Mouse (Mus musculus) CD4-positive naive resting alpha-beta T cell, adult 76 days (primary cell): ENCODE data around the gene Alyref. TPM values are rescaled to one million over a fixed set of nuclear protein-coding genes. Genes with fewer than 3 reads are reported as not detected.

Experiments
- total RNA-seq: library from RNA; stranded (reverse); gene quantifications from one replicate; pipeline ENCODE4 v1.2.4, GENCODE M21; 2023

Gene Alyref
- 104 TPM for total RNA-seq

GRCm38 (mm10) chr11:120598283-120598989 is at the start of gene Alyref, which contains the start of gene Anapc11:
Alyref (minus strand) TSS chr11:120598365.
Anapc11 (plus strand) TSS chr11:120598421.

GRCm38 (mm10) chr11:120643601-120643987 is 45.4 kb upstream of the Alyref start, which contains the start of gene Pycr1:
Pycr1 (minus strand) TSS chr11:120643769.

GRCm38 (mm10) chr11:120633520-120634343 is 35.6 kb upstream of the Alyref start, which contains the start of gene Mafg:
Mafg (minus strand) TSS chr11:120633600.

DNA sequence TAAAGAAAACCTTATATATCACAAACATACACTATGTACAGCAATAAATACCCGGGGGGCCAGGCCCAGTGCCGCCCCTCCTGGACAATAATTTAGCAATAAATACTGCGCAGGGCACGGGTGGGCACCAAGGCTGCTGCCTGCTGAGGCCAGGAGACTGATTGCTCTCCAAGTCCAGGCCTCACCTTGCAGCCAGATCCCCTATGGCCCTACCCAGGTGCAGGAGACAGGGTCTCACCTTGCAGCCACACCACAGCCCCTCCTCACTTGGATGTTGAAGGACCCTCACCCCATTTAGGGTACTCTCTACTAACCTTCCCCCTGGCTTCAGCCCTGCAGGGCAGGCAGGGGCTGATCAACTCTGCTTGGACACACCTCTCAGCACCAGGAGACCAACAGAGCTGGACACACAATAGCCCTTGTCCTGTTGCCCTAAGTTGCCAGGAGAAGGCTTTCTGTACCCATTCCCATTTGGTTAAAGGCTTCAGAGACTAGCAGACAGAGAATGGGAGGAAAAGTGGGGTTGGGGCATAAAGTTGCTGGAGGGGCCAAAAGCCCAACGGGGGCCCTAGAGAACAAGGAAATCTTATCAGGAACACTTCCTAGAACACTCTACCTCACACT is 27.1 kb upstream of the Alyref start, which contains the start of gene Sirt7:
Gene Sirt7 (minus strand): TSS at position 89 of the 624 bp plus-strand sequence.

GRCm38 (mm10) chr11:120617519-120618112 is 19.5 kb upstream of the Alyref start, which contains the start of gene Pcyt2:
Pcyt2 (minus strand) TSS chr11:120617936.

GRCm38 (mm10) chr11:120608241-120609034 is 10.3 kb upstream of the Alyref start, which contains the start of gene Npb:
Npb (plus strand) TSS chr11:120608477.

GRCm38 (mm10) chr11:120581490-120582267 is 16.5 kb downstream of the Alyref start, which contains the start of gene Arhgdia:
Arhgdia (minus strand) TSS chr11:120581624.

GRCm38 (mm10) chr11:120572752-120573584 is 25.2 kb downstream of the Alyref start, which contains the start of gene P4hb:
P4hb (minus strand) TSS chr11:120573253.

DNA sequence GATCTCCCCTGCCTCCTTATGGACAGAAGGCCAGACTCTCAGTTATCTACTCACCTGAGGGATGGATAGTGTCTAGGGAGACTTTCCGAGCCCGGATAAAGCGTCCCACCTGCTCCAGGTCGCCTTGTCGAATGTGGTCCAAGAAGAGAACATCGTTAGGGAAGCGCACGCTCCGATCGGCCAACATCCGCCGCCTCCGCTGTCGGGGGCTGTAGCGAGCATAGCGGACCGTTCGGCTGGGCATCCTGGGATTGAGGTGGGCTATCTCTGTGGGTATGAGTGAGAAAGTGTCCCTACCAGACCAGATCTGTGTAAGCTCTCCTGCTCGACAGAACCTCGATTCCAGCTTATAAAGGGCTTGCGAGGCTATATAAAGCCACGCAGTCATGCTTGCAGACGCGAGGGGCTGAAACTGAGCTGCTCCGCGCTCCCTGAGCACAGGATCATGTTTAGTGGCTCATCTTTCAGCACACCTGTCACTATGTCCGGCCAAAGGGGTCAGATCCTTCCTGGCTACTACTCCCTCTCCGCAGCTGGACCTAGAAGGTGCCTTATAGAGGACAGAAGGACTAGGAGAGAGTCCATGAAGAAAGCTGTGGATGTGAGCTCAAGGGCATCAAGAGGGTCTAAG is 47.2 kb downstream of the Alyref start, which contains the start of gene Ppp1r27:
Gene Ppp1r27 (minus strand): TSS at position 323 of the 631 bp plus-strand sequence.

DNA sequence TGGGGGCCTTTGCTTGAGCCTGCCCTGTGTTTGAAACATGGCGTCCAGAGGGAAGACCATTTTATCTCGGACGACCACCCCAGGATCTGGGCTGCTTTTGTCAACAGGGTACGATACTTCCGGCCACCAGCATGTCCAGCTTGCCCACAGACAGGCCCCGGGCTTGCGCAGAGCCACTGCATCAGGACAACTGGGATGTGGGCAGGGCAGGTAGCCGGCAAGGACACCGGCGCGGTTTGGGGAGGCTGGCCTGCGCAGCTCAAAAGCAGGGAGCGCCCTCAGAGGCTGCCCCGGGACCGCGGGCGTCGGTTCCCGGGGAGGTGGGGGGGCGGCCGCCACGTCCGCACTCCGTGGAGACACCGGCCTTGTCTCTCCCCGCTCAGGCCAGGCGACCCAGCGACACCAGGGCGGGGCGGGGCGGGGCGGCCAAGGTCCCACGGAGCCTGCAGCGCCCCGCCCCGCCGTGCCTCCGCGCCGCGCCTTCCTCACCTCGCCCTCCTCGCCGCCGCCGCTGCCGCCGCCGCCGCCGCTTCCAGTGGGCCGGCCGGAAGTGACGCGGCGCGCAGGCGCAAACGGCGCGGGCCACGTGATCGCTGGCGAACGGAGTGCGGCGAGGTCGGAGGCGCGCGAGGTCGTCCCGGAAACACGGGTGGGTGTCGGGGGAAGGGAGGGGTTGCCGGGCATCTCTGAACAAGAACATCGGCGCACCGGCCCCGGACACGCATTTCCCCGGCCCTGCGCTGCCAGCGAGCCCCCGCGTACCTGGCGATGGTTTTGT is 48.8 kb downstream of the Alyref start, which contains the start of gene Mcrip1:
Gene Mcrip1 (minus strand): TSS at position 560 of the 778 bp plus-strand sequence.

Other genes with a start within 250 kb of the Alyref start
- gene Actg1, start 249.8 kb downstream of the Alyref start, total RNA-seq = 1,148 TPM
- gene Fscn2, start 236.8 kb downstream of the Alyref start, total RNA-seq = 1.1 TPM
- 25.7 TPM for gene Faap100, start 219.6 kb downstream of the Alyref start, total RNA-seq
- gene Nploc4, start 160.7 kb downstream of the Alyref start, total RNA-seq = 58.8 TPM
- 57.3 TPM for gene Tspan10, start 155.7 kb downstream of the Alyref start, total RNA-seq
- 0.67 TPM for gene Pde6g, start 144.9 kb downstream of the Alyref start, total RNA-seq
- gene Oxld1, start 140.3 kb downstream of the Alyref start, total RNA-seq = 3.7 TPM
- 35.0 TPM for gene Ccdc137, start 140.2 kb downstream of the Alyref start, total RNA-seq
- 12.6 TPM for gene Arl16, start 130.8 kb downstream of the Alyref start, total RNA-seq
- 32.6 TPM for gene Mrpl12, start 113.8 kb downstream of the Alyref start, total RNA-seq
- gene Slc25a10, start 106.5 kb downstream of the Alyref start, total RNA-seq = 9.1 TPM
- not detected for gene Gcgr, start 67.7 kb downstream of the Alyref start, total RNA-seq
- gene Mcrip1, start 48.6 kb downstream of the Alyref start, total RNA-seq = 37.9 TPM
- gene Ppp1r27, start 47.2 kb downstream of the Alyref start, total RNA-seq = not detected
- 114 TPM for gene P4hb, start 25.1 kb downstream of the Alyref start, total RNA-seq
- 372 TPM for gene Arhgdia, start 16.7 kb downstream of the Alyref start, total RNA-seq
- 57.5 TPM for gene Anapc11, start 56 bp upstream of the Alyref start, total RNA-seq
- gene Npb, start 10.1 kb upstream of the Alyref start, total RNA-seq = 6.0 TPM
- gene Pcyt2, start 19.6 kb upstream of the Alyref start, total RNA-seq = 152 TPM
- 96.6 TPM for gene Sirt7, start 26.9 kb upstream of the Alyref start, total RNA-seq
- gene Mafg, start 35.2 kb upstream of the Alyref start, total RNA-seq = 53.1 TPM
- 2.8 TPM for gene Pycr1, start 45.4 kb upstream of the Alyref start, total RNA-seq
- not detected for gene Myadml2, start 49.8 kb upstream of the Alyref start, total RNA-seq
- not detected for gene Notum, start 62.8 kb upstream of the Alyref start, total RNA-seq
- gene Aspscr1, start 74.6 kb upstream of the Alyref start, total RNA-seq = 106 TPM
- 18.0 TPM for gene Cenpx, start 115.4 kb upstream of the Alyref start, total RNA-seq
- gene Lrrc45, start 115.6 kb upstream of the Alyref start, total RNA-seq = 31.1 TPM
- gene Rac3, start 123.1 kb upstream of the Alyref start, total RNA-seq = 1.1 TPM
- 3.0 TPM for gene Dcxr, start 128.9 kb upstream of the Alyref start, total RNA-seq
- not detected for gene Cbr2, start 133.7 kb upstream of the Alyref start, total RNA-seq
- 22.0 TPM for gene Hmga1b, start 164.4 kb upstream of the Alyref start, total RNA-seq
- 12.3 TPM for gene Rfng, start 185.8 kb upstream of the Alyref start, total RNA-seq
- 56.1 TPM for gene Gps1, start 185.9 kb upstream of the Alyref start, total RNA-seq
- 51.9 TPM for gene Dus1l, start 198.0 kb upstream of the Alyref start, total RNA-seq
- gene Fasn, start 226.2 kb upstream of the Alyref start, total RNA-seq = 142 TPM